Mouse (Mus musculus) adrenal gland, postnatal 4 days (tissue): ENCODE results near the gene Fcamr. TPM values are rescaled to one million over a fixed set of nuclear protein-coding genes. Genes with fewer than 3 reads are reported as not detected.

Experiments used
- DNase-seq, 2 experiments: peaks; one replicate each; pipeline ENCODE4 v3.0.0; 2021 to 2022; ENCODE audit warnings: low spot score in 2 of 2, mixed read lengths in 2 of 2
- long read RNA-seq, 2 experiments: library from polyadenylated mRNA; stranded (forward); transcript quantifications; one replicate each; pipeline ENCODE4 v2.0.0; 2021
- total RNA-seq, 2 experiments: library from RNA; stranded (reverse); gene quantifications; 2 replicates each; pipeline ENCODE4 v1.2.3; 2021

The Fcamr gene
- total RNA-seq: not detected
- long read RNA-seq, experiment 1: 0 reads
- long read RNA-seq, experiment 2: 0 reads

DNA sequence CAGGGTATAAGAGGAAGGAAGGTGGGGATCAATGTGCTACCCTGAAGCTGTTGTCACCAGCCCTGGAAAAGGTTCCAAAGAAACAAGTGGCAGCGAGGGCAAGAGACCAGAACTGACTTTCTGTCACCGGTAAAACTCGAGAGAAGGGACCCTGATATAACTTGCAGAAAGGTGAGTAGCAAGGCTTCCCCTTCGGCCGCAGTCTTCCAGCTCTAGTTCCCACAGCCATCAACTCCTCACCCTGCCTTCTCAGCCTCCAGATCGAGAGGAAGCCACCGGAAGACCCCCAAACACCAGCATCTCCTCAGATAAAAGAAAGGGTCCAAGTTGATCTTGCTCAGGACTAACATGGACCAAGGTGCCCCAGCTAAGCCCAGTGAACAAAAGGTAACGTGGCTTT lies at the start of gene Fcamr:
Gene Fcamr (plus strand): TSS at position 301 of the 400 bp plus-strand sequence.
- no peak for DNase-seq

DNA sequence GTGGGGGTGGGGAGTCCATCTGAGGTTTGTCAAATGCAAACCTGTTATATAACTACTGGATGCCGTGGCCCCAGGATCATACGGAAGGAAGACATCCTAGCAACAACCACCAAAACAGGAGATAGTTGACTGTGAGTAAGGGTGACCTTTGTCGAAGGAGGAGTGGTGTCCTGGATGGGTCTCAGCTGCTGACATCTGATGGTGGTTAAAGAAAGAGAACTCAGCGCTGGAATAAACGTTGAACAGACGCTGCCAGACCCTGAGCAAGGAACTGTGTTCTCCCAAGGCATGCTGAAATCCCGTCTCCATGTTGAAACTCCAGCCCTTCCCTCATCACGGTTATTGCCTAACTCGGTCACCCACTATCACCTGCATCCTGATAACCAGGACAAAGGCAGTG lies 41.0 kb upstream of the Fcamr start:
- no peak for DNase-seq

DNA sequence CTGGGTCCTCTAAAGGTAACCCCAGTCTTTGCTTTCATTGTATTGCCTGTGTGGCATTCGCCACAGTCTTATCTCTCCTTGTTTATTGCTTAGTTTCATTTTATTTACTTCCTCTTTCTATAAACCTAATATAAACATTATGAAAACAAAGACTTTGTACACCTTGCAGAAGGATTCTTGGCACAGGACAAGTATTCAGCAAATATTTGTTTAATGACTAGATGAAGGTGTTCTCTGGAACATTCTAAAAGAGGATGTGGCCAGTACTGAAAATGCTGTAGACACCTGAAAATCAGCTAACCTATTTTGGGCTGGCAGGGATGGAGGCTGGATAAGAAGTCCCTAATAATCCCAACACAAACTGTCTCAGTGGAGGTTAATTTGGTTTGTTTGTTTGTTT lies 39.1 kb upstream of the Fcamr start:
- DNase-seq: no peak

DNA sequence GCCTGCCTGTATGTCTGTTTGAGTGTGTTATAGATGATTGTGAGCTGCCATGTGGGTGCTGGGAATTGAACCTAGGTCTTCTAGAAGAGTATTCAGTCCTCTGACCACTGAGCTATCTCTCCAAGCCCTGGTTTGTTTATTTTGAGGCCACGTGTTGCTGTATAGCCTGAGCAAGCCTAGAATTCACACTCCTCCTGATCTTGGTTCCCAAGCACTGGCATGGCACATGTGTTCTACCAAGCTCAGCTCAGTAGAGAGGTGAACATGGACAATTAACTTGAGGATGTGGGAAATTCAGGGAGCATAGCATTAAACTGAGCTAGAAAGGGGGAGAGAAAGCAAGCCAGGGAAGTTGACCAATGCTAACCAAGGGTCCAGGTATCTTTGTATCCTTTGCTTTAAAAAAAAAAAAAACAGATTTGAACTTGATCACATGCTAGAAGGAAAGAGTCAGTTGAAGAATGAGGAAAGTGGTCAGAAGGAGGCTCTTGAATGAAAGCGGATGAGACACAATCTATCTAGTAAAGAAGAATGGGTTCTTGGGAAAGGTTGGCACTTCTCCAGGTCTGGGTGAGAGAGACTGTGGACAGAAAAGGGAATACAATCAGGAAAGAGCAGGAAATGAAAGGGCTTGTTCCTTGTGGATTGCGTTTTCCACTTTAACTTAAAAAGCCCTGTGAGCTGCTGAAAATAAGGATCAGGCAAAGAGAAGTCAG lies 38.5 kb upstream of the Fcamr start:
- no peak for DNase-seq

DNA sequence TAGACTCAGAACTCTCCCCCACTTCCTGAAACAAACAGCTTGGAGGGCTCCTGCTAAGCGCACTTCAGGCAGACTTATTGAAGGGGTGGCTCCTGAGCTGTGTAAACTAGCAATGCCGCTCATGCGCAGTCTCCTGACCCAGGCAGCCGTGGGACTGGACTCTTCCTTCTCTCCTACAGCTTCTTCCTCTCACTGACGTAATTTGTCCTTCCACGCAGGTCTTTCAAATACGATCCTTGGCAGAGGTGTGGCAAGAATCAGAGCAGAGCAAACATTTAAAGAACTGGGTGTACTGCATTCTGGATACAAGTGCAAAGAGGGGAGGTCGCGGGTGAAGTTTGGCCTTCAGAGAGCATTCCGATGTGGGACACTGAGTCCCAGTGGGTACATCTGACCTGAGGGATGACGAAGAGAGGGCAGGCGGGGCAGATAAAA lies 36.7 kb upstream of the Fcamr start:
- no peak for DNase-seq

DNA sequence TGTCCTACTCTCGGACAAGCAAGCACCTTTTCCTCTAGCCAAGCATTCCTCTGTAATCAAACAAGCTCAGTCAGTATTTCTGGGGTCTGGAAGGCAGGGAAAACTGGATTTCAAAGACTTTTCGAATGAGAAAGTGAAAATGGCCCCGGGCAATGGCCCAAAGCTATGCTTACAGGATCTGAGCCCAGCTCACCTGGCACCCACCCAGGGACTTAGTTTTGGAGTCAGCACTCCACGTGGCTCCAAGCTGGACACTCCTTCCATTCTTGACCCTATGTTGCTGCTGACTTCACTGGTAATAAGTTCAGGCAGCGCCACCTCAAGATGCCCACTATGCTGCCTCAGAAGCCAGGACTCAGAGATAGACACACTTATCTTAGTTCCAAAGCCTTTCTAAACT lies 33.6 kb upstream of the Fcamr start:
- no peak for DNase-seq

DNA sequence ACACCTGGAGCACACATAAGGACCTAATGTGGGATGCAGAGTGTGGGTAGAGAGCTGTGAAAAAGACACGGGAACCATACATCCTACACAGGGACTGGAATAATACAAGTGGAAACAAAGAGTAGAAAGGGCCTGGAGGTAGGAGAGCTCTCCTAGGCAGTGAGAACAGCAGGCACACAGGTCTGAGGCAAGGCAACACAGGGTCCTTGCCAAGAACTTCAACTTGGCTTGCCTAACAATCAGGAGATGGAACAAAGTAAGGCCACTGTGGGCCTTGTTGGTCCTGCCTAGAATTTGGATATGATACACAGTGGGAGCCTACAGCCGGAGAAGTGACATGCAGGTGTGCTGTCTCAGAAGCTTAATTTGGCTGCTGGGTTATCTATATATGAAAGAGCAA lies 30.8 kb upstream of the Fcamr start:
- DNase-seq: no peak

DNA sequence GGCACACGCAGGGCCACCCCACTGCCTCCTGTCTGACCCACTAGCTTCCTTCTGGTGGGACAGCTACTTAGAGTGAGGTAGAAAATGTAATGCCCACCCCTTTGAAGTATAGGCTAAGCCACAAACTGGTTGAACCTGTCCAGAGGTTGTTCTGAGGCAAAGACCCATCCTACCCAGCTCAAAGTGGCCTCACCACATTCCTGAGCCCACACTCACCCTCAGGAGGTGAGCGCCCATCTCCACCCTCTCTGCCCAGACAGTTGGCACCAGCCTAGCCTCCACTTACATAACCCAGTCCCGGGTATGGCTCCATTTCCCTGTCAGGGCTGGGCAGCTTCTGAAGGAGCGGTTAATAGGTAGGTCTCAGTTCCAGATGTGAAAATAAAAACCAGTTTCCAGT lies 30.2 kb upstream of the Fcamr start:
- DNase-seq: no peak

DNA sequence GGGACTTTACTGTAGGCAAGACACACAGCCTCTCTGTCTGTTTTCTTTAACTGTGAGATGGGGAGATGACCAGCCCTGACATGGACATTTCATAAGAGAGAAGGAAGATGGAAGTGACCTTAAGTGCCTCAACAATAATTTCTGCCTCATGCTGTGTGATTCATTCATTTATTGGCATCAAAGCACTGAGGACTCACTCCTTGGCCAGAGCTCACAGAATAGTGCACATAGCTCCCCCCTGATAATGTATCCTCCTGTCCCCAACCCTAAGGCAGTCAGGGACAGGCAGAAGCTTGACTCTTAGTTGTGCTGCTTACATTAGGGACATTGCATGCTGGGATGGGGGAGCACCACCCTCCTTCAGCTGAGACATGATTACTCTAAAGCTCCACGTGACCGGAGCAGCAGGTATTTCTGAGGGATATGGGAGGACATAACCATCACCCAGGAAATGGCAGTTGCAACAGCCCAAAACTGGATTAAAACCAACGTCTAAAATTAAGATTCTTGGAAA lies 29.7 kb upstream of the Fcamr start:
- DNase-seq: no peak

DNA sequence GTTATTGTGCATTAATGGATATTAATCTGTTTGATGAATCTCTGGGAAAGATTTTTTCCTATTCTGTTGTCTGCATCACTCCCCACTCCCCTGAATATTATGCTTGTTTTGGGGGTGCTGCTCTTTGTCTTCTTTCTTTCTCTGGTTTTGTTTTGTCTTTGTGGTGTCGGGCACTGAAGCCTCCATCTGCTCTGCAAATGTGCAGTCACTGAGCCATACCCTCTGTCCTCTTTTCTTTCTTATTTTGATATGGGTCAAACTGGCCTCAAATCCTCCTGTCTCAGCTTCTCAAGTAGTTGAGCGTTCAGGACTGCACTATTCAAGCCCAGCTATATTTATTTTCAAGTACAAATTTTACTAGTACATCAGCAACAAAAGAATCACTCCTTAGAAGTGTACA lies 25.5 kb upstream of the Fcamr start:
- no peak for DNase-seq

DNA sequence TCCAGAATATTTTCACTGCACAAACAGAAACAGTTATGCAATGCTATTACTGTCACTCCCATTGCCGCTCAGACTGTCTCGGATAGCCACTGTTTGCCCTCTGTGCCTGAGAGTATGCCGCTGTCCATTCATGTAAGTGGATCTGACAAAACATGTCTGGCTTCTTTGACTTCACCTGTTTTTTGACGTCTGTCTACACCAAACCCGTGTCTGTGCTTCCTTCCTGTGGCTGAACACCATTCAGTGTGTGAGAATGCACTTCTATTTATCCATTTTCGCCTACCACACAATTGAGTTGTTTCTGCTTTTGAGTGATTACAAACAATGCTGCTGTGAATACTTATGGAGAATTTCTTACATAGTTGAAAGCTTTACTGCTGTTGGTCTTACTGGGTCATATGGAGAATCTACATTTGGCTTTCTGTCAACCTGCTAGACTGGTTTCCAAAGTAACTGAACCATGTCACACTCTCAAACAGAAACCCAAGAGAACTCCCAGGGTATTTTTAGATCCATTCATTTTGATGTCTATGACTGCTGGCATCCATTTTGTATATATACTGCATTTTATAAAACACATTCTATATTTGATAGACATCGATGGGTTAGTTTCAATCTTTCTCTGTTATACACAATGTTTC lies 24.9 kb upstream of the Fcamr start:
- no peak for DNase-seq

DNA sequence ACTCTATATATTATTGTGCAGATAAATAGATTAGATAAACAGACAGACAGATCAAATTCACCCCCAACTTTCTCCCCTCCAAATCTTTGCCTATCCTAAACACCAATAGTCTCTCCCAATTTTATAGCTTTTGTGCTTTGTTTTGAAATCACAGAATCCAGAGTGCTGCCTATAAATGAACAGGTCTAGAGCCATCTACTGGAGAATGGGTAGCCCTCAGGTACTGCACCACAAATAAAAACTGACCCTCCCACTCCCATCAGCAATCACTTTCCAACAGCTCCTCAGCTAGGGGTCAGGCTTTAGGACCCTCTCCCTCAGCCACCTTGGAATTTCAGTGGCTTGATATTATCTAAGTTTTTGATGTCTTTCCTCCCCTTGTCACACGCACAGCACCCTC lies 24.1 kb upstream of the Fcamr start:
- no peak for DNase-seq

DNA sequence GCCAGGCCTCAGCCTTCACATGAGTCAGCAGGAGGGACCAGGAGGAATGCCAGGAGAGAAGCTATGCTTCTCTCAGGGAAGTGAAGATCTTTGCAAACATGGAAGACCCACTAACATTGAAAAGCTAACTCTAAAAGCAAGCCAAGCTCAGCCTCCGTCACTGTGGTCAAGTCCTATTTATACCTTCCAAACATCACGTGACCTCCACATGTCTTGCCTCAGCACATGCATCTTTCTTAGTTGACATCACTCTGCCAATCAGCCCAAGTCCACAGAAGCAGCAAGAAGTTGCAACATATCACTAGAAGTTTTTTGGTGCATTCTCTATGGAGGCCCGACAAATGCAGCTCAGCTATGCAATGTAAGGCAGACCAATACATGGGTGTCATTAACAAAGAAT lies 20.8 kb upstream of the Fcamr start:
- DNase-seq: no peak

DNA sequence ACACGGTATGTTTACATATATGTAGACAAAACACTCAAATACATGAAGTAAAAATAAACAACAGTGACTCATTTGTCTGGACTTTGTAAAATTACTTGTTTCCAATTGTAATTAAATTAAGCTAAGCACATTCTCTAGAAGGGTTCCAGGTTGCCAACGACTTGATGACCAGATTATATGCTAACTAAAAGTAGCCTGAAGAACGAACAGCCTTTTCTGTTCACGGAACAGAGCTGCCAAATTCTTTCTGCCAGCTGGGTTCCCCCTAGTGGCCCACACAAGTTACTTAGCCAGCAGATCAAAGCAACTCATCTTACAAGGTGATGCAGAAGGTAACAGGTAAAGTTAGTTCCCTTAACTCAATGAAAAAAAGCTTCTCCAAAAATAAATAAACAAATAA lies 16.6 kb upstream of the Fcamr start:
- no peak for DNase-seq

DNA sequence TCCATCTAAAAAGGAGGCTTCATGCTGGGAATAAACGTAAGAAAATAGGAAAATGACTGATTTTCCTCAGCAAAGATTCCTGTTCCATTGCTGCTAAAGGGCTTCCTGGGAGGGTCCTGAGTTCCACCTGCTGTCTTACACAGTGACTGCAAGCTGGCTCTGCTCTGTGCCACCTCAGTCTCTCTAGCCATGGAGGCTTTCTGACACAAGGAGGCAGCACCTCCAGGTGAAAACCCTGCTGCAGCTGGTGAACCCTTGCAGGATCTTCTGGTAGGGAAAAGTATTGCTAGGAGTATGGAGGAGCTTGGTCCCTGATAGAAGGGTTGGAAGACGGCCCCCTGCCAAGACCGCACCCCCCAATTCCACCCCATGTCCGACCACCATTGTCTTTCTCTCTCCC lies 13.7 kb upstream of the Fcamr start:
- DNase-seq: no peak

DNA sequence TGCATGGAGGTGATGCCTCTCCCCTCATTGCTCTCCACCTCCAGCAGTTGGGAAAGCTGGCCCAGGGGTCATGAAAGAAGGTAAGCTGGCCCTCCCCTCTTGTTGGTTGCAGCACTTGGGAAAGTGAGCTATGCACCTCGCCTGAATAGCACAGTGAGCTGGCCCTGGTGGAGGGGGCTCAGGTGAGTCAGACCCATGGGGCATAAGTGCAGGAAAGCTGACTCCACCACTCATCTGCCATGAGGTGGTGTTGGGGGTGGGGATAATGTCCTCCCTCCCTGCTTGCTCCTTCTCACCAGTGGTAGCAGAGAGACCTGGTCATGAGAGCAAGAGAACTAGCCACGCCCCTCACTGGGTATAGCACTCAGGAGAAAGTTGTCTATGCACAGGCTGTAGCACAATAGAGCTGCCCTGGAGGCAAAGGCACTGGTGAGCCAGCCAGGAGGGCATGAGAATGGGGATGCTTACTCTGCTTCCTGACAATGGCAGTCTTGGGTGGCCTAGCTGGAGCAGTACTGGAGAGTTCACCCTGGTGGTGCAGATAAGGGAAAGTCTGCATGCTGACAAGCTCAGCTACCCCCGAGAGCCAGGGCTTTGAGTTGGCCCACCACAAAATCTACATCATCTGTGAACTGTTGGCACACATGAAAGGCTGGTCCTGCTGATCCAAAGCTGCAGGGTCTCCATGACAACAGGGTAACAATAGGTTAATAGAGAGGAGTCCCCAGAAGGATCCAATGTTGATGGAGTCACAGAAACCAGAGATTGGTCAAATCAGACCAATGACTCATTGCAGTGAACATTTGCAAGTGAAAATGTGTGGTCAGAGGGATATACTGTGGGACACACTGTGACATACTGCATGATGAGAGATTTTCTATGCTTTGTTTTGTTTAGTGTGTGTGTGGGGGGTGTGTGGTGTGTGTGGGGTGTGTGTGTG lies 10.9 kb upstream of the Fcamr start:
- no peak for DNase-seq

DNA sequence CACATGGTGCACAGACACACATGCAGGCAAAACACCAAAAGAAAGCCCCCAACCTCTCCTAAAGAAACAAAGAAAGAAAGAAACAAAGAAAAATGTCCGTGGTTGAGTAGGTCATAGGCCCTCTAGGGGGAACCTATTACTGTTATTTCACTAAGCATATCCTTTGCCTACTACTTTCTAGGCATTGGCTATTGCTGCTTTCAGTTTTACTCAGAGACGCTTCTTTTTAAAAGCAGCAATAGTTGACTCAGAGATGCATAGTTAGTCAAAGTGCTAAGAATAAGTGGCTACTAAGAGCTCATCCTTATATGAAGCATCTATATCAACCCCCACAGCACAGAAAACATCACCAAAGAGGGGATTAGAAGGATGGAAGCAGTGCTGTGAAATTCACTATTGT lies 5.4 kb upstream of the Fcamr start:
- no peak for DNase-seq

DNA sequence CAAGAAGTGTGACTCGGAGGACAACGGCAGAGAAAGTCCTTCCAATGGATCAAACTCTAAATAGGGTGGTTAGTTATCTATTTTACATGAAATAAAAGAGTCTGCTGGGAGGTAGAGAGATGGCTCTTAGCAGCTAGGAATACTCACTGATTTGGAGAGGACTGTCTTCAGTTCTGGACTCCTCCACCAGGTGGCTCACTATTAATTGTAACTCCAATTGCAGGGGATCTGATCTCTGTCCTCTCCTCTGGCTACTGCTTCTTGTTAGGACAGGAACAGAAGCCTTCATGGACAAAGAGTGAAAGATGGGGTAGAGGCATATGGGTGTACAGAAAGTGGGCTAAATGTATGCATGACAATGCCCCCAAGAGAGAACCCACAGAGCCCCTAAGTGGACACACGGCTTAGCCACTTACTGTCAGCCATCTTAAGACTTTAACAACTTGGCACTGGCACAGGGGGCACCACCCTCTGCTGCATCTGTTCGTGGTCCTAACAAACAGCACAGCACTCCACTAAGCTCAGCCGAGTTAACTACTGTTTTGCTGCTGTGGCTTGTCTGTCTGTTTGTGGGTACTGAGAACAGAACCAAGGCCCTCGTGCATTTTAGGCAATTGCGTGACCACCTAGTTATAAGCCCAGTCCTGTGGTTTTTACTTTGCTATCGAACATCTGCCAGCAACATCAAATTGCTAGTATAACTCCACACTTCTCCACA lies 3.6 kb upstream of the Fcamr start:
- DNase-seq: no peak

DNA sequence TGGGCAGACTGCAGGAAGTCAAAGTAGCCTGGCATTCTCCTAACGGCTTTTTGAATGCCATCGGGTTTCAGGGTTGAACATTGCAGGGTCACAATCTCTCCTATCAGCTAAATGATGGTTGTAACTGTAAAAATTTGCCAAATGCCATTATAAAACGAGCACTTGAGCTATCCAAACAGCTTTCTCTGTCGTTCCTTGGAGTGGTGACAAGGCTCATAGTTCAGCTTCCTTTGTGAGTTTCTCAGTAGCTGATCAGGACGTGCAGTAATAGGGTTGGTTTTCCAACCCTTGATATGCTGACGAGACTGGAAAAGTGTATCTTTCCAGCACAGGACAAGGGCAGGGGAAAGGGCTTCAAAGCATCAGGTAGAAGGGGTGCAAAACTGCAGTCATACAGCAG lies 2.7 kb upstream of the Fcamr start:
- DNase-seq: no peak

DNA sequence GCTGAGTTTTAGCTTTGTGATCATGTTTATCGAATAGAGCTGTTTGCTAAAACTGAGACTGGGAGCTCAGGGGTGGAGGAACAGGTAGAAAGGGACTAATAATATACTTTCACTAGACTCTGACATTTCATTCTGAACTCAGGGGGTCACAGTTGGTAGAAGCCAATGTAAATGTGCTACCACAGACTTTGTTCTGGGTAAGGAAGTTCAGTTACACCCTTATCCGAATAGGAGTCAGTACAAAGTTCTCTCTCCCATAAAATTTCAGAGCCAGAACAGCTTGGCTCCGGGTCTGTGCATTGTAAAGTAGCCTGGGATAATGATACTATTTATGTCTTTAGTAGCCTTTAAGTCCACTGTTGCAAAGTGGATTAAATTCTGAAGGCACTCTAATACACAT lies 2.2 kb upstream of the Fcamr start:
- DNase-seq: no peak

DNA sequence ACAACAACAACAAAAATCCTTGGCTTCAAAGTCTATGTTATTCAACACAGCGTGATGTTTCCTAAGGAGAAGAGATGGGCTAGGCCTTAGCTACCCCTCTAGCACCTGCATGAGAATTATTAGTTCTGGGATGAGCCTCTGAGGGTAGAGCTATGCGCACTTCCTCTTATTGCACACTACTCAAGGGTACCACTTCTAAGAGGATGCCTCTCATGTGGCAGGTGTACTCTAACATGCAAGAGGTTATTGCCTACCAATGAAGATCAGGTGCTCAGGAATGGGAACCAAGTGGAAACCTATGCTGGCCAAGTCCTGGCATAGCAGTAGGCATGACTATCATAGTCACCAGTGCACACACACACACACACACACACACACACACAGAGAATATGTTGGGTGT lies 1.3 kb upstream of the Fcamr start:
- DNase-seq: no peak
